Mouse (Mus musculus) liver, adult 2 months (tissue): ENCODE measurements around the gene Npb.

Experiments used
- CTCF ChIP-seq: fragments of 200-500 bp; IDR thresholded peaks from 2 replicates; pipeline ENCODE4 v1.5.1; 2011; ENCODE audit warnings: low read depth, low read length, control low read depth
- POLR2A ChIP-seq: fragments of 200-500 bp; IDR thresholded peaks from 2 replicates; pipeline ENCODE4 v1.6.1; 2011; ENCODE audit warnings: low read length, control low read depth; ENCODE audit not compliant: insufficient read depth; ENCODE audit errors: extremely low read depth

DNA sequence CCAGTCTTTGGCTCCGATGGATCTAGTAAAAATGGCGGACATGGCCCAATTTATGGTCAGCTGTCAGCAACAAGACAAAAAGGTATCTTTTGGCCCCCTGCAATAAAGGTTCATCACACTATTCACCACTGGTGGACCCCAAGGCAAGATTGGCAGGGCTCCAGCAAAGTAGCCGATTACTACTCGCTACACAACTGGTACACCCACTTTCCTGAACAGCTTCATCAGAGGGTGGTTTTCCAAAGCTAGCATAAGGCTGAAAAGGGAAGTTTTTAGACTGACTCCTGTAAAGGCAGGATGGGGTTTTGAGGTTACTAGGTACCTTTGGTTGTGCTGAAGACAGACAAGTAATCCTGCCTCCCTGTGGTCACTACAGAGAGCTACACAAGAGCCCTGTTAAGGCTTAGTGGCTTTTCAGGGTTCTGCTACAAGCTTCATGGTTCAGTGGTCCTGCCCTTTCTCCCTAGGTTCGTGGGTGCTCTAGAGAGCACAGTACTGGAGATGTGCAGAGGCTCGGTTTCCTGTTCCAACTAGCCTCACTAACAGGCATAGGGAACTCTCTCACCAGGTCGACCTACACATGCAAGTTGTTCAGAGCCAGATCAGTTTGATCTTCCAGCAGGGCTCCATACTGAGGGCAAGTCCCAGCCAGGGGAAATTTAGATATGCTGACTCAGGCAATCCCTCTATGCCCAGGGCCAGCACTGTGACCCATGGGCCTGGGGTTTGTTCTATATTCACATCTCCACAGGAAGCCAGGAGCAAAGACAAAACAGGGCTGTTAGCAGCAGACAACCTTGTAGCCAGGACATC lies 30.9 kb upstream of the Npb start:
- TF ChIP-seq CTCF (0 out of 2 replicates have a peak, but pooled peaks have one; percentile 8), POLR2A (no peak)
